Mouse (Mus musculus): ENCODE measurements around the gene Obsl1. TPM values are rescaled to one million over a fixed set of nuclear protein-coding genes. Genes with fewer than 3 reads are reported as not detected.

The Obsl1 gene
- total RNA-seq, 2 experiments from 2014 or later: 28.4 to 41.4 TPM

- intact Hi-C loops (cut with DNase I): loop anchor here (1.0 kb wide), 2 partner anchors 82 to 120 kb away; no protein-coding TSS in a partner anchor
- no peak overlapping the region for H3K27ac ChIP-seq
- H3K4me3 ChIP-seq: peak overlapping the region; percentile 50
- TF ChIP-seq CTCF (IDR thresholded peaks at IDR 0.05): peak; percentile 75
- DNase-seq: peak; percentile 88
Measured at GRCm38 (mm10) chr1:75477264-75477965, 28.8 kb downstream of the Obsl1 start.

- Histone ChIP-seq H3K27ac (no peak overlapping the region), H3K4me3 (no peak overlapping the region)
- no peak for TF ChIP-seq CTCF (IDR thresholded peaks at IDR 0.05)
- intact Hi-C loops (cut with DNase I): no loop called here
- no peak for DNase-seq
Measured at GRCm38 (mm10) chr1:75476441-75476840, 29.8 kb downstream of the Obsl1 start.

DNA sequence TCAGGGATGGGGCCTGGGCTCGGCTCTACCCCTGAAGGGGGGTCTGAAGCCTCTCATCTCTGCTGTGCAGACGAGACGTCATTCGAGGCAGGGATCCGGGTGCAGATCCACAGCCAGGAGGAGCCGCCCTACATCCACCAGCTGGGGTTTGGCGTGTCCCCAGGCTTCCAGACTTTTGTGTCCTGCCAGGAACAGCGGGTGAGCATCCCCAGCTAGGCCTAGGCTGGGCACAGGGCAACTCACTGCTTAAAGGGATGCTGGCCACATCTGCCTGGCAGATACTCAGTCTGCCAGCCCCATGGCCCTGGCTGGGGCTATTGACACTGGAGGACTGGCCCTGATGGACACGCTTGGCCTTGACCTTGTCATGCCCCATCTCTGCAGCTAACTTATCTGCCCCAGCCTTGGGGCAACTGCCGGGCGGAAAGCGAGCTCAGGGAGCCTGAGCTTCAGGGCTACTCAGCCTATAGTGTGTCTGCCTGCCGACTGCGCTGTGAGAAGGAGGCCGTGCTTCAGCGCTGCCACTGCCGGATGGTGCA lies 36.9 kb downstream of the Obsl1 start:
- intact Hi-C loops (cut with DNase I): loop anchor here (5.0 kb wide), 1 partner anchor 217 kb away; no protein-coding TSS in a partner anchor
- Histone ChIP-seq H3K4me3 (no peak overlapping the region), H3K27ac (no peak overlapping the region)
- no peak for DNase-seq
- TF ChIP-seq CTCF (IDR thresholded peaks at IDR 0.05): no peak

- peak; percentile 90 for TF ChIP-seq CTCF (IDR thresholded peaks at IDR 0.05)
- intact Hi-C loops (cut with DNase I): loop anchor here (1.0 to 5.0 kb wide), 3 partner anchors 22 to 215 kb away; no protein-coding TSS in a partner anchor
- Histone ChIP-seq H3K27ac (peak overlapping the region; percentile 49; the same call in 1 of the 2 replicates), H3K4me3 (0 out of 2 replicates have a peak overlapping the region, but pooled peaks have one; percentile 32)
- peak; percentile 86 for DNase-seq
Measured at GRCm38 (mm10) chr1:75467215-75467927, 38.9 kb downstream of the Obsl1 start.

GRCm38 (mm10) chr1:75463652-75464204 lies 42.5 kb downstream of the Obsl1 start:
- Histone ChIP-seq H3K27ac (no peak overlapping the region), H3K4me3 (no peak overlapping the region)
- no peak for TF ChIP-seq CTCF (IDR thresholded peaks at IDR 0.05)
- intact Hi-C loops (cut with DNase I): no loop called here
- no peak for DNase-seq

GRCm38 (mm10) chr1:75462636-75463035 lies 43.6 kb downstream of the Obsl1 start:
- no peak overlapping the region for H3K4me3 ChIP-seq
- no peak for DNase-seq
- no peak for TF ChIP-seq CTCF (IDR thresholded peaks at IDR 0.05)
- intact Hi-C loops (cut with DNase I): no loop called here
- H3K27ac ChIP-seq: no peak overlapping the region

GRCm38 (mm10) chr1:75460297-75460696 lies 46.0 kb downstream of the Obsl1 start:
- no peak for TF ChIP-seq CTCF (IDR thresholded peaks at IDR 0.05)
- DNase-seq: no peak
- Histone ChIP-seq H3K27ac (no peak overlapping the region), H3K4me3 (no peak overlapping the region)
- intact Hi-C loops (cut with DNase I): no loop called here

- peak; percentile 66 for DNase-seq
Measured at GRCm38 (mm10) chr1:75458789-75459684, 47.2 kb downstream of the Obsl1 start.

GRCm38 (mm10) chr1:75458025-75458788 lies 48.0 kb downstream of the Obsl1 start:
- TF ChIP-seq CTCF (IDR thresholded peaks at IDR 0.05): peak; percentile 3; the same call in 1 of the 2 replicates
- DNase-seq: peak; percentile 72
- Histone ChIP-seq H3K27ac (peak overlapping the region; percentile 69; the same call in 1 of the 2 replicates), H3K4me3 (peak overlapping the region; percentile 67)
- intact Hi-C loops (cut with DNase I): no loop called here

More at GRCm38 (mm10) chr1:75458789-75459684, 47.2 kb downstream of the Obsl1 start:
- intact Hi-C loops (cut with DNase I): no loop called here
- no peak for TF ChIP-seq CTCF (IDR thresholded peaks at IDR 0.05)
- peak overlapping the region; percentile 69 for H3K27ac ChIP-seq
- peak overlapping the region; percentile 67 for H3K4me3 ChIP-seq

DNA sequence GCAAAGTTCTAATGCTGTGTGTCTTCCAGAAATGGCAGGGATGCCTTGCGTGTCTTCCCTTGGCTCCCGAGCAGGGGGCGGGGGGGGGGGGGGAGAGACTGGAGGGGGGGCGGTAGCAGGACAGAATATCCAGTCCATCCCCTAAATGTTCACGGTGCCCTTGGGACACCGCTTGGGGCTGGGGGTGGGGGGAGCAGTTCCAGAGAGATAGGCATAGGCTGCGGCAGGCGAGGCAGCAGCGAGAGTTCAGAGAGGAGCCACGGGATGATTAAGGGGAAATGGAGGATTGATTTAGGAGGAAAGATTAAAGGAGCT lies 48.6 kb downstream of the Obsl1 start:
- DNase-seq: no peak
- intact Hi-C loops (cut with DNase I): no loop called here
- H3K4me3 ChIP-seq: no peak overlapping the region
- TF ChIP-seq CTCF (IDR thresholded peaks at IDR 0.05): no peak
- no peak overlapping the region for H3K27ac ChIP-seq
